Mouse (Mus musculus) heart, postnatal 0 days (tissue): ENCODE results near the gene Lgr5.

Source experiments
- CTCF ChIP-seq: IDR thresholded peaks from 2 replicates; pipeline ENCODE4 v1.5.1; 2016; ENCODE audit warnings: antibody characterized with exemption, control low read depth, low read depth
- EP300 ChIP-seq: IDR thresholded peaks from 2 replicates; pipeline ENCODE4 v1.6.1; 2016; ENCODE audit warnings: antibody characterized with exemption, low read depth

DNA sequence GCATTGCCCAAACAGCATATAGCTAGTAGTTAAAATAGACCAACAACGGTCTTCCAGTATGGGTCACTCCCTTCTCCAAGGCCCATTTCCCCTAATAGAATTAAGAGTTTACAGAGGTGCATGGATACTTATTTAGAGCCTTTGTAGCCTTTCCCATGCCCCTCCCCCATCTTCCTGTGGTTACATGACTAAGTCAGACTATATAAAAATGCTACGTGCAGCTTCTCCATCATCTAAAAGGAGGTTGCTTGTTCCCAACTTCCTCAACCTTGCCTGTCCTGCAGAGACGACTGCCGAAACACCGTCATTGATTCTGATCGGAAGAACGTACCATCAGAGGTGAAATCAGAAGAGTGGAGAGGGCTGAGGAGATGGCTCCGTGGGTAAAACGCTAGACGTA lies 82.4 kb downstream of the Lgr5 start:
- TF ChIP-seq CTCF: no peak
- no peak for TF ChIP-seq EP300
